Mouse (Mus musculus) testis, adult 2 months (tissue): ENCODE measurements at regions not wholly inside any gene's neighbourhood (a gene's known extent, or its start where the extent isn't known, plus 50 kb on each side); places are given as distances from the start of the nearest gene placed in this dataset.

Experiments
- H3K27ac ChIP-seq: fragments of 200-500 bp; 2 replicates; pipeline ENCODE4 v1.5.1; 2012; ENCODE audit warnings: low read depth, low read length; ENCODE audit not compliant: control insufficient read depth, insufficient read depth
- H3K27me3 ChIP-seq: fragments of 200-500 bp; 2 replicates; pipeline ENCODE4 v1.6.1; 2012; ENCODE audit warnings: mild to moderate bottlenecking, low read length, moderate library complexity; ENCODE audit not compliant: control insufficient read depth, insufficient read depth
- H3K36me3 ChIP-seq: fragments of 200-500 bp; 2 replicates; pipeline ENCODE4 v1.6.1; 2012; ENCODE audit warnings: mild to moderate bottlenecking, low read length; ENCODE audit not compliant: control insufficient read depth, insufficient read depth
- H3K4me1 ChIP-seq: fragments of 200-500 bp; 2 replicates; pipeline ENCODE4 v1.6.1; 2012; ENCODE audit warnings: low read length; ENCODE audit not compliant: control insufficient read depth, insufficient read depth
- H3K4me3 ChIP-seq: fragments of 200-500 bp; 2 replicates; pipeline ENCODE4 v1.5.1; 2012; ENCODE audit warnings: low read depth, mild to moderate bottlenecking, low read length, moderate library complexity, mixed read lengths; ENCODE audit not compliant: control insufficient read depth
- CTCF ChIP-seq: fragments of 200-500 bp; IDR thresholded peaks from 2 replicates; pipeline ENCODE4 v1.5.1; 2012; ENCODE audit warnings: low read depth, mild to moderate bottlenecking, inconsistent platforms, low read length, moderate library complexity; ENCODE audit not compliant: control insufficient read depth, insufficient read depth, insufficient replicate concordance
- POLR2A ChIP-seq: fragments of 200-500 bp; IDR thresholded peaks from 2 replicates; pipeline ENCODE4 v1.6.1; 2012; ENCODE audit warnings: low read depth, mild to moderate bottlenecking, inconsistent platforms, low read length, moderate library complexity; ENCODE audit not compliant: control insufficient read depth

GRCm38 (mm10) chr13:78428084-78428445 lies 228.5 kb upstream of the Nr2f1 start:
- Histone ChIP-seq H3K4me1 (peaks cover 2% of the 10 kb centered on the region), H3K36me3 (no peaks in the 10 kb centered on the region), H3K27me3 (no peaks in the 10 kb centered on the region), H3K27ac (no peak overlapping the region), H3K4me3 (no peak overlapping the region)
- no peak for TF ChIP-seq POLR2A
- TF ChIP-seq CTCF: no peak

DNA sequence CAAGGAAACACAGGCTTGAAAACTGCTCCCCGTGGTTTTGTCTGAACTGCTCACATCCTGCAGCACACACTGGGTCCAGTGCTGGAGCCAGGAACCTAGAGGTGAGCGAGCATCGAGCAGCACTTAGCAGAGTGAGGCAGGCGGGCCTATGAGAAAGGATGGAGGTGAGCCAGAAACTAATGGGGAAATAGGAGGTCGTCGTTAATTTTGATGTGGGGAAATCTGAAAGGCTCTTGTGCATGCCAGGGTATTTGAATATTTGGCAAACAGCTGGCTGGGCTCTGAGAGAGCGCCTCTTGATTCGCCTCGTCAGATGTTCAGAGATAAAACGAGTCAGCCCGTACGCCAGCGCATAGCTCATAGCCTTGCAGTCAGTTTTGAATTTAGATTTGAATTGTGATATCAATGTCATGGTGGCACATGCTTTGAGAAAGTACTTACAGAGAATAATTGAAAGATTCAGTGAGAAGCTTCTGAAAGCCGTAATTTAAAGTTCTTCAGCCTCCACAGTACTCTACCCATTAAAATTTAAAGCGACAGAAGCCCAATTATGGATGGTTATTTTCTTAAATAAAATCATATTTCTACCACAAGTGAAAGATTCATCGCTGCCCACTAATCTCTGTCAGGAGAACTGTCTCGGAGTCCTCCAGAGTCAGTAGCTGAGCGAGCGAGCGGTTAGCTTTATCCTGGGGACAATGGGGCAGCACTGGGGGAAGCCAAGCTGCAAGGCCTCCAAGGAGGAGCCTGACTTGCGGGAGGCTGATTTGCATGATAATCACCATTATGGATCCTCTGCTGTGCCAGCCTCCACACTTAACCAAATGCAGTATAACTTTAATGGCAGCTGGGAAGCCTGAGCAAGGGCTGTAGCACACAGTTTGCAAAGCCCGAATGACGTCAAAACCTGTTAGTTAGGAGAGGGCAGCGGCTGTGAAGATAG lies 227.9 kb upstream of the Nr2f1 start:
- no peak overlapping the region for H3K27ac ChIP-seq

DNA sequence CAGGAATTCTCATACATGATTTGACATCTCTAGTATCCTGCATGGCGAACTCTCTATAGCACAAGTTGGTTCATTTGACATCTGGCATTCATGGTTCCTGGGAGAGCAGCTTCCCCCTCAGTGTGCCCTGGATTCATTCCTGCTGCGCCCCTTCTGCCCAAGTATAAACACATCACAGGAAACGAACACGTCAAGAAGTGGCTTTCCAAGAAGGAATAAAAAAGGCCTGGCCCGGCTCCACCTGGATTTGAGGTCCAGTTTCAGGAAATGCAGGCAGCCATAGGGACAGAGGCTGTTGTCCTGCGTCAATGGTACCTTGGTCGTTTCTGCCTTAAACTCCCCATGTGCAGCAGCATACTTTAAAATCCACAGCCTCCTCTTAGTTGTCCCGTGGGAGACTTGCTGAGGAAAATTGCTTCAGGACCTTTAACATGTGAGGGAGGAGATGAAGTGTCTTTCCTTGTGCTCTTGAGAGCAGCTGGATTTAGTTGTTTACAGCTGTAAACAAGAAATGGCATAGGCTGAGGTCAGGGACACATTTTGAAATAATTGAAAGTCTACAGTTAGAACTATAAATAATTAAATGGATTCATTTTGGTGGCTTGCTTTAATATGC lies 226.9 kb upstream of the Nr2f1 start:
- Histone ChIP-seq H3K4me1 (peaks cover 2% of the 10 kb centered on the region), H3K36me3 (no peaks in the 10 kb centered on the region), H3K27me3 (no peaks in the 10 kb centered on the region), H3K27ac (no peak overlapping the region), H3K4me3 (no peak overlapping the region)
- TF ChIP-seq POLR2A (no peak), CTCF (no peak)

More for the DNA sequence above, 227.9 kb upstream of the Nr2f1 start:
- Histone ChIP-seq H3K36me3 (no peaks in the 10 kb centered on the region), H3K27me3 (no peaks in the 10 kb centered on the region), H3K4me3 (peak overlapping the region; percentile 30), H3K4me1 (peaks cover 2% of the 10 kb centered on the region)
- no peak for TF ChIP-seq CTCF

GRCm38 (mm10) chr13:78405071-78405470 lies 205.5 kb upstream of the Nr2f1 start:
- Histone ChIP-seq H3K36me3 (no peaks in the 10 kb centered on the region), H3K27ac (no peak overlapping the region), H3K27me3 (no peaks in the 10 kb centered on the region), H3K4me3 (no peak overlapping the region), H3K4me1 (no peaks in the 10 kb centered on the region)
- TF ChIP-seq CTCF (no peak), POLR2A (no peak)

GRCm38 (mm10) chr13:78383761-78384160 lies 184.2 kb upstream of the Nr2f1 start:
- Histone ChIP-seq H3K27me3 (no peaks in the 10 kb centered on the region), H3K36me3 (no peaks in the 10 kb centered on the region), H3K27ac (no peak overlapping the region), H3K4me3 (no peak overlapping the region), H3K4me1 (no peaks in the 10 kb centered on the region)
- no peak for TF ChIP-seq CTCF
- TF ChIP-seq POLR2A: no peak

DNA sequence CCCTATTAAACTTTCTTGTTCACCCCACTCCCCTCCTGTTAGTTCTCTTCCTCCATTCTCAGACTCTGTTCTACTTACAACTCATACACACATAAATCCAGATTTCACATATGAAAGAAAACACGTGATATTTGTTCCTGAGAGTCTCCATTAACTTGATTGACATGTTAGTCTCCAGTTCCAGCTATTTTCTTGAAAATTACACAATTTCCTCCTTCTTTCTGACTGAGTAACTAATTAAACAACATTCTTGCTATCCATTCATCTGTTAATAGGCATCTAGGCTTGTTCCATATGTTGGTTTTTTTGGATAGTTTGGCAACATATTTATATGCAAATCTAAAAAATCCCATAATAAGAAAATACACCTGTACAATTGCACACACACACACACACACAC lies 161.7 kb upstream of the Nr2f1 start:
- Histone ChIP-seq H3K4me3 (no peak overlapping the region), H3K27ac (no peak overlapping the region), H3K27me3 (no peaks in the 10 kb centered on the region), H3K36me3 (no peaks in the 10 kb centered on the region), H3K4me1 (no peaks in the 10 kb centered on the region)
- TF ChIP-seq CTCF (no peak), POLR2A (no peak)

DNA sequence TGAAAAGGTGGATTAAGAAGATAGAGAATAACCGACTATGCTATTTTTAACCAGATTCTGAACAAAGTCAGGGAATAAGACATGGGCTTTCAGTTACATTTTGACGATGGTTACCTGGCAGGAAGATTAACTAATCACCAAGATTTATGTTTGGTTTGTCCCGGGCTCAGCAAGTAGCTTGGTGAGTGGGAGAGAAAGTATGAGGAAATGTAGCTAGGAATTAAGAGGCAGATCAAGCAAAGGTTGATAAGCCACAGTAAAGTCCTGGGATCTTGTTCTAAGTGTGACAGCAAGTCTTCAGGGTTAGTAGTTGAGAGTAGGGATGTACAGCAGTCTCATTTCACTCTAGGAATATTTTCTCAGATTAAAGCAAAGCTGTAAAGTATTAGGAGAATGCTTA lies 149.3 kb upstream of the Nr2f1 start:
- no peak overlapping the region for H3K4me3 ChIP-seq
- H3K4me1 ChIP-seq: no peaks in the 10 kb centered on the region
- H3K36me3 ChIP-seq: no peaks in the 10 kb centered on the region
- H3K27me3 ChIP-seq: no peaks in the 10 kb centered on the region
- H3K27ac ChIP-seq: no peak overlapping the region
- no peak for TF ChIP-seq POLR2A
- TF ChIP-seq CTCF: no peak
